Mouse (Mus musculus): ENCODE measurements around the gene Rtn4.

- TF ChIP-seq CTCF (IDR thresholded peaks at IDR 0.05; ENCODE audit: borderline replicate concordance, insufficient read depth, low read depth, low read length): no peak
- TF ChIP-seq POLR2A (IDR thresholded peaks at IDR 0.05; ENCODE audit: borderline replicate concordance, insufficient read depth, low read length): no peak
These were observed 2.0 kb downstream of the Rtn4 start for GRCm38 (mm10) chr11:29694754-29695153.
